Mouse (Mus musculus) left cerebral cortex, adult 6 months (tissue): Measurements from ENCODE around the gene Fam155a. TPM values are rescaled to one million over a fixed set of nuclear protein-coding genes. Genes with fewer than 3 reads are reported as not detected.

Source experiments
- long read RNA-seq, 2 experiments: library from polyadenylated mRNA; unstranded; transcript quantifications; one replicate each; pipeline ENCODE4 v2.0.0; 2019 to 2020
- polyA plus RNA-seq: library from polyadenylated mRNA; unstranded; fragments of <200 nt; fragmentation: Nextera tagmentation; gene quantifications from 2 replicates; pipeline ENCODE4 v1.2.3, GENCODE M21; 2021

The Fam155a gene
- polyA plus RNA-seq = 12.8 and 19.6 TPM in 2 replicates
- long read RNA-seq, experiment 1, partial matches to known transcripts = 0 of 20 reads
- long read RNA-seq, experiment 1, other reads (novel, unspliced or antisense) = 20 of 20 reads
- long read RNA-seq, experiment 2, partial matches to known transcripts = 1 of 37 reads
- long read RNA-seq, experiment 2, other reads (novel, unspliced or antisense) = 36 of 37 reads

DNA sequence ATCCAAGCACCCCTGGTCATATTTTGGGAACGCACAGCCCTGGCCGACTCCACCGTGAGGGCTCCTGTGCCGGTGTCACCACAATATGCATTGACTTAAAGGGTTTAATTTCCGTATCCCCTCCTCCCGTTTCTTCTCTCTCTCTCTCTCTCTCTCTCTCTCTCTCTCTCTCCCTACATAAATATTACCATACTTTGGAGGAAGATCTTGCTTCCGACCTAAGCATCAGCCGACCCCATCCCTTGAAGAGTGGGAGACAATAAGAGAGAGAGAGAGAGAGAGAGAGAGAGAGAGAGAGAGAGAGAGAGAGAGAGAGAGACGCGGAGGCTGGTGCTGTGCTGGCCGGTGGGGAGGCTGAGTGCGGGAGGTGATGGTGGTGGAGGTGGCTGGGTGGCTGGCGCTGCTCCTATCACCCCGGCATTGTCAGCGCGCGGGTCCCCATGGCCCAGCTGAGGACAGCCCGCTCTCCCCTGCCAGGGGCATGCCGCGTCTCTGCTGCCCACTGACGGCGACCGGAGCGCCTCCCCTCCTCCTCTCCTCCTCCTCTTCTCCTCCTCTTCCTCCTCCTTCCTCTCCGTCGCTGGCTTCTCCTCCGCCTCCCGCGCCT, at the start of gene Fam155a:
Gene Fam155a, minus strand, starts transcription at position 163 of the 607 bp plus-strand sequence.

Other genes with a start within 250 kb of the Fam155a start
- not detected in 2 replicates for gene Gm10217, start 93.1 kb upstream of the Fam155a start, polyA plus RNA-seq
- gene Lig4, start 206.5 kb upstream of the Fam155a start, polyA plus RNA-seq = 1.7 and 1.9 TPM in 2 replicates
- gene Abhd13, start 206.5 kb upstream of the Fam155a start, polyA plus RNA-seq = 4.2 and 12.2 TPM in 2 replicates
- gene Tnfsf13b, start 235.3 kb upstream of the Fam155a start, polyA plus RNA-seq = 0.78 and 0.85 TPM in 2 replicates